Mouse (Mus musculus): Measurements from ENCODE around the gene Rnps1. TPM values are rescaled to one million over a fixed set of nuclear protein-coding genes. Genes with fewer than 3 reads are reported as not detected.

Gene Rnps1
- polyA plus RNA-seq (2015; fragmentation: Nextera tagmentation; extraction: Ambion mirVana) = 158 and 162 TPM in 2 replicates

GRCm38 (mm10) chr17:24414230-24414976, at the start of gene Rnps1:
Gene Rnps1, plus strand, starts transcription at chr17:24414565.

DNA sequence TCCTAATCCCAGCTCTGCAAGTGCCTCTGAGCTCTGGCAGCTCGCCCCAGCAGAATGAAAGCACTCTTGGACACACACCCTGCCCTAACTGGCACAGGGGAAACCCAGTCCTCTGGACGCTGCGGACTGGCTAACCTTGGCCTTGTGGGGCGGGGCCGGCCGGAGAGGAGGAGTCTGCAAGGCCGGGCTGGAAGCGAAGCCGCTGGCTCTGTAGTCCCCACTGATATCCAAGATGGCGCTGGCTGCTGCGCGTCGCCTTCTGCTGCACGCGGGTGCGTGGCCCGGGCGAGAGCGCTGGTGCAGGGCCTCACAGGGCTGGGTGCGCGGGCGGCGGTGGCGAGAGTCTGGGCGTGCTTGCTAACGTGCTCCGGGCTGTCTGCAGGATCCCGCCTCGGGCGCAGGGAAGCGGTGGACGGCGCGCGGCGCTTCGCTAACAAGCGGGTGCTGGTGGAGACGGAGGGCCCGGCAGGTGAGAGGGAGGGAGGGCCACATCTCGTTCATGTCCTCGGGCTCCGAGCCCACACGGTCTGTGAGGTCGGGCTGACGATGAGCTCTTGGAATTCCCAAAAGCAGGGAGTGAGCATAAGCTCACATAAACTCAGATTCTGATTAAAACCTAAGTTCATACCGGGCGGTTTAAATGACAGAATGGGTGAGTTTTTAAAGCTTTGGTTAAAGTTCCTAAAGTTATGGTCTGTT, 12.3 kb downstream of the Rnps1 start, which contains the start of gene Eci1:
Gene Eci1 (plus strand): TSS at position 171 of the 699 bp plus-strand sequence.

GRCm38 (mm10) chr17:24442632-24443155, 28.3 kb downstream of the Rnps1 start, which contains the start of gene Dnase1l2:
Gene Dnase1l2, minus strand, starts transcription at chr17:24443105.

GRCm38 (mm10) chr17:24469910-24470602, 55.7 kb downstream of the Rnps1 start, which contains the start of the genes E4f1 and Pgp:
Gene E4f1, minus strand, starts transcription at chr17:24470313.
Gene Pgp, plus strand, starts transcription at chr17:24470392.

DNA sequence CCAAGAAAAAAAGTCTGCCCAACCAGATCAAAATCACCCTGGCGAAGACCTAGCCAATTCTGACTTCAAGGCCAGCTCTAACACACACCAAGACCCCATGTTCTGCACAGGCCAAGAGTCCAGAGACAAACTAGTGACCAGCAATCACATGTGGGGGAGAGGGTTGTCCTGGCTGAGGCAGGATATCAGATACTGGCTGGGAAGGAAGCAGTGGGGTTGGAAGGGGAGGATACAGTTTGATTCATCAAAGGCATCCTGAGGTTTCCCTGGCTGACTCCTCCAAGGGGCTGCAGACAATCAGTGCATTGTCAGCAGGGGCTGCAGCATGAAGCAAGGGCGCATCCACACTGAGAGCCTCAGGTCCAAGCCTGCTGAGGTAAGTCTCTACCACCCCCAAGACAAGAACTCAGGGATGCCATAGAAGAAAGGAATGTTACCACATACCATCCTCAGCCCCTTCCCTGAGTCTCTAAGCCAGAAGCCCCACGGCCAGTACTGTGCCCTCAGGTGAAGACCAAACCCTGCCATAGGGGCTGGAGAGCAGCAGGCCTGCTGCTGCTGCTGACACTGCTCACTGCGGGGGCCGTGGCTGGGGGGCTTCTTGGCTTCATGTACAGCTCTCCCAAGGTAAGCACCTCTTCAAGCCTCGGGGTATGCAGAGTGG, 59.4 kb downstream of the Rnps1 start, which contains the start of gene Bricd5:
Gene Bricd5 (plus strand): TSS at position 273 of the 664 bp plus-strand sequence.

Other genes starting within 250 kb of the Rnps1 start
- gene Atp6v0c, start 244.9 kb upstream of the Rnps1 start, polyA plus RNA-seq (2015; fragmentation: Nextera tagmentation; extraction: Ambion mirVana) = 366 and 394 TPM in 2 replicates
- 6.1 and 6.8 TPM in 2 replicates for gene Tbc1d24, start 209.0 kb upstream of the Rnps1 start, polyA plus RNA-seq (2015; fragmentation: Nextera tagmentation; extraction: Ambion mirVana)
- gene Ntn3, start 205.0 kb upstream of the Rnps1 start, polyA plus RNA-seq (2015; fragmentation: Nextera tagmentation; extraction: Ambion mirVana) = 2.1 and 2.3 TPM in 2 replicates
- 11.2 and 11.8 TPM in 2 replicates for gene Tedc2, start 193.7 kb upstream of the Rnps1 start, polyA plus RNA-seq (2015; fragmentation: Nextera tagmentation; extraction: Ambion mirVana)
- gene Ccnf, start 163.1 kb upstream of the Rnps1 start, polyA plus RNA-seq (2015; fragmentation: Nextera tagmentation; extraction: Ambion mirVana) = 62.5 and 70.6 TPM in 2 replicates
- gene Abca17, start 63.5 kb upstream of the Rnps1 start, polyA plus RNA-seq (2015; fragmentation: Nextera tagmentation; extraction: Ambion mirVana) = 0.10 and 0.13 TPM in 2 replicates
- 13.0 and 14.0 TPM in 2 replicates for gene Abca3, start 62.6 kb upstream of the Rnps1 start, polyA plus RNA-seq (2015; fragmentation: Nextera tagmentation; extraction: Ambion mirVana)
- gene Eci1, start 12.1 kb downstream of the Rnps1 start, polyA plus RNA-seq (2015; fragmentation: Nextera tagmentation; extraction: Ambion mirVana) = 48.9 and 53.5 TPM in 2 replicates
- gene Dnase1l2, start 28.5 kb downstream of the Rnps1 start, polyA plus RNA-seq (2015; fragmentation: Nextera tagmentation; extraction: Ambion mirVana) = 1.00 and 1.4 TPM in 2 replicates
- 17.4 and 20.1 TPM in 2 replicates for gene E4f1, start 55.7 kb downstream of the Rnps1 start, polyA plus RNA-seq (2015; fragmentation: Nextera tagmentation; extraction: Ambion mirVana)
- gene Pgp, start 55.8 kb downstream of the Rnps1 start, polyA plus RNA-seq (2015; fragmentation: Nextera tagmentation; extraction: Ambion mirVana) = 74.7 and 81.1 TPM in 2 replicates
- gene Bricd5, start 59.3 kb downstream of the Rnps1 start, polyA plus RNA-seq (2015; fragmentation: Nextera tagmentation; extraction: Ambion mirVana) = not detected in 2 replicates
- gene Mlst8, start 64.5 kb downstream of the Rnps1 start, polyA plus RNA-seq (2015; fragmentation: Nextera tagmentation; extraction: Ambion mirVana) = 14.6 and 17.9 TPM in 2 replicates
- gene Caskin1, start 74.0 kb downstream of the Rnps1 start, polyA plus RNA-seq (2015; fragmentation: Nextera tagmentation; extraction: Ambion mirVana) = 0.38 and 0.40 TPM in 2 replicates
- gene Traf7, start 113.4 kb downstream of the Rnps1 start, polyA plus RNA-seq (2015; fragmentation: Nextera tagmentation; extraction: Ambion mirVana) = 41.7 and 45.4 TPM in 2 replicates
- 1.5 and 2.3 TPM in 2 replicates for gene Rab26, start 119.6 kb downstream of the Rnps1 start, polyA plus RNA-seq (2015; fragmentation: Nextera tagmentation; extraction: Ambion mirVana)
- 4.8 and 12.3 TPM in 2 replicates for gene Pkd1, start 135.3 kb downstream of the Rnps1 start, polyA plus RNA-seq (2015; fragmentation: Nextera tagmentation; extraction: Ambion mirVana)
- gene Tsc2, start 218.1 kb downstream of the Rnps1 start, polyA plus RNA-seq (2015; fragmentation: Nextera tagmentation; extraction: Ambion mirVana) = 33.4 and 33.5 TPM in 2 replicates
- 6.9 and 8.2 TPM in 2 replicates for gene Nthl1, start 218.1 kb downstream of the Rnps1 start, polyA plus RNA-seq (2015; fragmentation: Nextera tagmentation; extraction: Ambion mirVana)
- 32.8 and 46.2 TPM in 2 replicates for gene Slc9a3r2, start 235.8 kb downstream of the Rnps1 start, polyA plus RNA-seq (2015; fragmentation: Nextera tagmentation; extraction: Ambion mirVana)
- gene Npw, start 243.9 kb downstream of the Rnps1 start, polyA plus RNA-seq (2015; fragmentation: Nextera tagmentation; extraction: Ambion mirVana) = 0.44 and 0.54 TPM in 2 replicates

Data from spleen, postnatal 0 days (tissue).